Mouse (Mus musculus): ENCODE data around the gene Serpinb8. TPM values are rescaled to one million over a fixed set of nuclear protein-coding genes. Genes with fewer than 3 reads are reported as not detected.

The Serpinb8 gene
- total and polyA plus RNA-seq, 2 experiments from 2014 or later, result 4.6 TPM

DNA sequence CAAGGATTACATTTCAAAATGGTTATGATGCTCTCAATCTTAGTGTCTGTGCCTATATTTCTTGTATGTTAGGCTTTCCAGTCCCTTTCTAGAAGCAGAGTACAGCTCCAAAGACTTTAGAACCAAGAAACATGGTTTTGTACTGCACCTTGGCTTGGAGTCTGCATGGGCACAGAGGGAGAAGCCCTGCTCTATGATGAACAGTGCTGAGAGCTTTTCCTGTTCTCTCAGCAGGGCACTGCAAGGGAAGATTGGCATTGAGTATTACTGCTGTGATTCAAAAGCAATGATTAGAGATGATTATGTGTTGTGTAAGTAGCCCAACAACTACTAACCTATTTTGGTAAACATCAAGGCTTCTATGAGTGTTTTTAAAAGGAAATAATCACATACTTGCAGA lies 1.6 kb upstream of the Serpinb8 start:
- H3K27me3 ChIP-seq (ENCODE audit: control insufficient read depth, insufficient read depth, low read length), result no peaks in the 10 kb centered on the region
- TF ChIP-seq EP300 (IDR thresholded peaks at IDR 0.05; ENCODE audit: low read depth) (no peak), CTCF (IDR thresholded peaks at IDR 0.05; ENCODE audit: low read depth) (no peak)
- ATAC-seq (ENCODE audit: insufficient read depth, low read depth), result no peak
- H3K4me3 ChIP-seq (ENCODE audit: low read depth, low read length), result no peak overlapping the region
- no peak overlapping the region for H3K27ac ChIP-seq (ENCODE audit: low read depth)
- H3K9ac ChIP-seq (replicated peaks; ENCODE audit: low read depth, low read length), result no peak overlapping the region
- H3K4me1 ChIP-seq (ENCODE audit: control insufficient read depth, insufficient read depth), result peaks cover 13% of the 10 kb centered on the region
- DNase-seq (ENCODE audit: low spot score), result no peak
- no peak overlapping the region for H3K4me2 ChIP-seq (ENCODE audit: low read depth, low read length)
- H3K9me3 ChIP-seq (replicated peaks; ENCODE audit: control insufficient read depth, low read length), result no peaks in the 10 kb centered on the region
- H3K36me3 ChIP-seq (replicated peaks; ENCODE audit: control insufficient read depth, insufficient read depth, low read length), result no peaks in the 10 kb centered on the region

DNA sequence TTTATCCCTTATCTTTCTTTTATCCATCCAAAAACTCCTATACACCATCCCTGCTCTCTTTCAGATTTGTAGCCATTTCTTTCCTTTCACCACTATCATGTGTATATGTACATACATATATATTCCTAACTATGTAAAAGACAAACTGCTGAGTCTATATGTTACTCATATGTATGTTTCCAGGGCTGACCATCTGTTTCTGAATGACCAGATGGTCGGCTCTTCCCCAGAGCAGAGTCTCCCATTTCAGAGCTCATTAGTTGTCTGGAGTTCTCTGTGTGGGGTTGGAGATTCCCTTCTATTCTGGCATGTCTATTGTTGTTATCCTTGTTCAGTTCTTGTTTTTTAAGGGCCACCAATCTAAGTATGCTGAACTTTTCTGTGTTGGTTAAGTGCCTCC lies 1.2 kb upstream of the Serpinb8 start:
- H3K36me3 ChIP-seq (replicated peaks; ENCODE audit: control insufficient read depth, insufficient read depth, low read length), result no peaks in the 10 kb centered on the region
- WGBS, result 76% methylated on average over 1 of the region's 1 CpGs
- no peak overlapping the region for H3K4me3 ChIP-seq (ENCODE audit: low read depth, low read length)
- ATAC-seq (ENCODE audit: insufficient read depth, low read depth) (no peak), DNase-seq (ENCODE audit: low spot score) (no peak)
- no peak for TF ChIP-seq EP300 (IDR thresholded peaks at IDR 0.05; ENCODE audit: low read depth)
- no peak for TF ChIP-seq CTCF (IDR thresholded peaks at IDR 0.05; ENCODE audit: low read depth)
- H3K27me3 ChIP-seq (ENCODE audit: control insufficient read depth, insufficient read depth, low read length), result no peaks in the 10 kb centered on the region
- no peak overlapping the region for H3K27ac ChIP-seq (ENCODE audit: low read depth)
- no peaks in the 10 kb centered on the region for H3K9me3 ChIP-seq (replicated peaks; ENCODE audit: control insufficient read depth, low read length)
- H3K4me1 ChIP-seq (ENCODE audit: control insufficient read depth, insufficient read depth), result peaks cover 13% of the 10 kb centered on the region
- no peak overlapping the region for H3K4me2 ChIP-seq (ENCODE audit: low read depth, low read length)
- H3K9ac ChIP-seq (replicated peaks; ENCODE audit: low read depth, low read length), result no peak overlapping the region

DNA sequence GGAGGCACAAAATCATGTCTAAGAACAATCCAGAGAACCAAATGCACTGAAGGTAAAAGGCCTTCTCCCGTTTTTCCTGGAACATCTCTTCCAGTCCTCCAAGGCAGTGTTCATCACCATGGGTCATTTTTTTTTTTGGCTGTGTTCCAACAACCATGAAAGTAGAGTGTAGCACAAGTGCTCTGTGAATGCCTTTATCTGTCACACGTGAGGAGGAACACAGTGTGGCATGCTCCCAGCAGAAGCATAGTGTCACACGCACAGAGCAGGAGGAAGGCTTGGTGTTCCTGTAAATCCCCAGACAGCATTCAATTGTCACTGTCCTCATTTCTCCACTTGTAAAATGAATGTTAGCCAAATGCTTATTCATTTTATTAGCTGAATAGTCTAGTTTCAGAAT lies 2.8 kb downstream of the Serpinb8 start:
- Histone ChIP-seq H3K4me2 (ENCODE audit: low read depth, low read length) (no peak overlapping the region), H3K4me1 (ENCODE audit: control insufficient read depth, insufficient read depth) (peaks cover 13% of the 10 kb centered on the region), H3K9ac (replicated peaks; ENCODE audit: low read depth, low read length) (no peak overlapping the region), H3K27ac (ENCODE audit: low read depth) (no peak overlapping the region), H3K27me3 (ENCODE audit: control insufficient read depth, insufficient read depth, low read length) (no peaks in the 10 kb centered on the region), H3K4me3 (ENCODE audit: low read depth, low read length) (no peak overlapping the region), H3K36me3 (replicated peaks; ENCODE audit: control insufficient read depth, insufficient read depth, low read length) (no peaks in the 10 kb centered on the region), H3K9me3 (replicated peaks; ENCODE audit: control insufficient read depth, low read length) (no peaks in the 10 kb centered on the region)
- DNase-seq (ENCODE audit: low spot score) (peak; percentile 36), ATAC-seq (ENCODE audit: insufficient read depth, low read depth) (peak; percentile 58)
- TF ChIP-seq EP300 (IDR thresholded peaks at IDR 0.05; ENCODE audit: low read depth), result no peak
- no peak for TF ChIP-seq CTCF (IDR thresholded peaks at IDR 0.05; ENCODE audit: low read depth)
- WGBS, result 23% methylated on average over 3 of the region's 3 CpGs

DNA sequence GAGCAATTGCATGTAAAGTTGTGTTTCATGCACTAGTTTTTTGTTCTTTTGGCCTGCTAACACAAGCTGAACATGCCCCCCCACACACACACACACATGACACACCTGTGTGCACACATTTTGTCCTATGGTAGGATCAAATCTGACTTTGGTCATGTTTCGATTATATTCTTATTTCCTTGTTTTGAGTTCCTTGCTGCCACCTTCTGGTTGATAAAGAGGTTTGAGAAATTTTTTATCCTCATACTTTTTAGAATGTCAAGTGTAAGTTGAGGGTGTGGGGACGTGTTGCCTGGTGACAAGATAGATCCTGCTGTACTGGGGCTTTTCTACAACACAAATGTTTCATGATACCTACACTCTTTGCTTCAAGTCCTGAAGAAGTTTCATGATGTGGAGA lies 3.7 kb downstream of the Serpinb8 start:
- ATAC-seq (ENCODE audit: insufficient read depth, low read depth) (no peak), DNase-seq (ENCODE audit: low spot score) (no peak)
- WGBS, result 58% methylated on average over 2 of the region's 2 CpGs

DNA sequence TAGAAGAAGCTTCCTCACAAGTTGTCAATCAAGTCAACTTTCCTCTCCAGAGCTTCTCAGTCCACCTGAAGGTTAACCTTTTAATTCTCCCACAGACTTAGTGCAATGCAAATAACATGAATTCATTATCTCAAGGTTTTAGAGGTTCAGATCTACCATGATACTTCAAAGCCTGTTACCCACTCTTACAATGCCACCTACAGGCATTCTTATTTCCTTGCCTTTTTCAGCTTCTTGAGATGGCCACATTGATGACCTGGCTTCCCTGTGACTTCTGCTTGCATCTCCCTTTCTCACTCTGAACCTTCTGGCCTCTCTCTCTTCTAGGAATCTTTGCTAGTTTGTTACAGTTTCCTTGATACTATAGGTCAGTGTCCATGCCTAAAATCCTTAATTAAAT lies 7.1 kb downstream of the Serpinb8 start:
- ATAC-seq (ENCODE audit: insufficient read depth, low read depth) (no peak), DNase-seq (ENCODE audit: low spot score) (no peak)
- no peak for TF ChIP-seq CTCF (IDR thresholded peaks at IDR 0.05; ENCODE audit: low read depth)
- no peak for TF ChIP-seq EP300 (IDR thresholded peaks at IDR 0.05; ENCODE audit: low read depth)
- Histone ChIP-seq H3K4me1 (ENCODE audit: control insufficient read depth, insufficient read depth) (no peaks in the 10 kb centered on the region; the same call in 1 of the 2 replicates), H3K9me3 (replicated peaks; ENCODE audit: control insufficient read depth, low read length) (no peaks in the 10 kb centered on the region), H3K9ac (replicated peaks; ENCODE audit: low read depth, low read length) (no peak overlapping the region), H3K36me3 (replicated peaks; ENCODE audit: control insufficient read depth, insufficient read depth, low read length) (no peaks in the 10 kb centered on the region), H3K4me3 (ENCODE audit: low read depth, low read length) (no peak overlapping the region), H3K27me3 (ENCODE audit: control insufficient read depth, insufficient read depth, low read length) (no peaks in the 10 kb centered on the region), H3K27ac (ENCODE audit: low read depth) (no peak overlapping the region), H3K4me2 (ENCODE audit: low read depth, low read length) (no peak overlapping the region)

More for the DNA sequence above, 3.7 kb downstream of the Serpinb8 start:
- Histone ChIP-seq H3K4me1 (ENCODE audit: control insufficient read depth, insufficient read depth) (peaks cover 13% of the 10 kb centered on the region), H3K9me3 (replicated peaks; ENCODE audit: control insufficient read depth, low read length) (no peaks in the 10 kb centered on the region), H3K4me3 (ENCODE audit: low read depth, low read length) (no peak overlapping the region), H3K4me2 (ENCODE audit: low read depth, low read length) (no peak overlapping the region), H3K9ac (replicated peaks; ENCODE audit: low read depth, low read length) (no peak overlapping the region), H3K27ac (ENCODE audit: low read depth) (no peak overlapping the region), H3K27me3 (ENCODE audit: control insufficient read depth, insufficient read depth, low read length) (no peaks in the 10 kb centered on the region), H3K36me3 (replicated peaks; ENCODE audit: control insufficient read depth, insufficient read depth, low read length) (no peaks in the 10 kb centered on the region)
- TF ChIP-seq EP300 (IDR thresholded peaks at IDR 0.05; ENCODE audit: low read depth), result no peak
- TF ChIP-seq CTCF (IDR thresholded peaks at IDR 0.05; ENCODE audit: low read depth), result 0 out of 2 replicates have a peak, but pooled peaks have one; percentile 10

DNA sequence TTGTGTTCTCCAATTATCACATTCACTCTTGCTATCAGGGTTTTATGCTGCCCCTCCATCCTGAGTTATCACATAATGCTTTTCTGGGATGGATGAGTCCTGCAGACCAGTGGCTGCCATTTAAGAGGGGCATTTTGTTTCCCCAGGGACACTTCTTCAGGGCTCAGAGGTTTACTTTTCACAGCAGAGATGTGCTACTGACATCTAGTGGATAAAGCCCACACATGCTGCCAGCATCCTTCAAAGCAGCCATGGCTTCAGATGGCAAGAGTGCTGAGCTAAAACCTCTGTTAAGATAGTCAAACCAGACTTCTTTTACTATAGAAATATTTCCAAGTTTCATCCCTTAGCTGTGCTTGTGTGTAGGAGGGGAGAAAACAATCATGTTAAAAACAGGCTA lies 8.7 kb downstream of the Serpinb8 start:
- peak; percentile 35 for DNase-seq (ENCODE audit: low spot score)
- no peak overlapping the region for H3K4me2 ChIP-seq (ENCODE audit: low read depth, low read length)

More for the DNA sequence above, 8.7 kb downstream of the Serpinb8 start:
- Histone ChIP-seq H3K36me3 (replicated peaks; ENCODE audit: control insufficient read depth, insufficient read depth, low read length) (no peaks in the 10 kb centered on the region), H3K9ac (replicated peaks; ENCODE audit: low read depth, low read length) (no peak overlapping the region), H3K4me1 (ENCODE audit: control insufficient read depth, insufficient read depth) (no peaks in the 10 kb centered on the region), H3K27ac (ENCODE audit: low read depth) (no peak overlapping the region), H3K4me3 (ENCODE audit: low read depth, low read length) (no peak overlapping the region), H3K27me3 (ENCODE audit: control insufficient read depth, insufficient read depth, low read length) (no peaks in the 10 kb centered on the region), H3K9me3 (replicated peaks; ENCODE audit: control insufficient read depth, low read length) (no peaks in the 10 kb centered on the region)
- TF ChIP-seq CTCF (IDR thresholded peaks at IDR 0.05; ENCODE audit: low read depth) (peak; percentile 66), EP300 (IDR thresholded peaks at IDR 0.05; ENCODE audit: low read depth) (no peak)
- ATAC-seq (ENCODE audit: insufficient read depth, low read depth), result no peak

Data from heart, postnatal 0 days (tissue).